Mouse (Mus musculus) lung, adult 2 months (tissue): Measurements from ENCODE around the gene Itga6.

Experiments used
- CTCF ChIP-seq: fragments of 200-500 bp; IDR thresholded peaks from 2 replicates; pipeline ENCODE4 v1.5.1; 2011; ENCODE audit warnings: mild to moderate bottlenecking, low read length, control low read depth; ENCODE audit not compliant: insufficient read depth
- POLR2A ChIP-seq: fragments of 200-500 bp; IDR thresholded peaks from 2 replicates; pipeline ENCODE4 v1.6.1; 2011; ENCODE audit warnings: low read depth, mild to moderate bottlenecking, control low read depth, low read length, borderline replicate concordance; ENCODE audit errors: extremely low read depth

GRCm38 (mm10) chr2:71833626-71834025 lies 88.2 kb downstream of the Itga6 start:
- TF ChIP-seq POLR2A, result no peak
- no peak for TF ChIP-seq CTCF
